Mouse (Mus musculus): ENCODE data around the gene Wdr13.

- no peak for TF ChIP-seq CTCF (IDR thresholded peaks at IDR 0.05; ENCODE audit: insufficient read depth, low read length)
- TF ChIP-seq POLR2A (IDR thresholded peaks at IDR 0.05; ENCODE audit: borderline replicate concordance, extremely low read depth, low read depth, low read length), result no peak
Observed at GRCm38 (mm10) chrX:8115275-8115674, 17.4 kb downstream of the Wdr13 start.
